Mouse (Mus musculus) lung, postnatal 0 days (tissue): ENCODE measurements around the gene Cops2.

Experiments used
- CTCF ChIP-seq: IDR thresholded peaks from 2 replicates; pipeline ENCODE4 v1.5.1; 2016; ENCODE audit warnings: antibody characterized with exemption, mild to moderate bottlenecking
- EP300 ChIP-seq: IDR thresholded peaks from 2 replicates; pipeline ENCODE4 v1.6.1; 2016; ENCODE audit warnings: antibody characterized with exemption, mild to moderate bottlenecking, control low read depth

DNA sequence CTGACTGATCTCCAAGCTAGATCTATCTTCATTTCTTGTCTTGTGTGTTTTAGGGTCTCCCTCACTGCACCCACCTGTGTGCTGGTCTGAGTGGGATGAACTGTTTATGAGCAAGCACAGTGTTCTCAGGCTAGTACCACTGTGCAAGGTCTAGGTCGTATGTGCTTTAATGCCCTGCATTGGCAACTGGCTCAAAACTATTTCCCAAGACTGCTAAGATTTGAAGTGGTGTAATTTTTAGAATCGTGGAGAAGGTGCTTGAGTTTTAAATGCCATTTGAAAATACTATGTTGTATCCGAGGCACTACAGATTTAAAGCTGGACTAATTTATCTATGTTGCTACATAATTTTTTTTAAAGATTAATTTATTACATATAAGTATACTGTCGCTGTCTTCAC, 31.0 kb downstream of the Cops2 start:
- TF ChIP-seq CTCF = no peak
- 0 out of 2 replicates have a peak, but pooled peaks have one; percentile 7 for TF ChIP-seq EP300
